Mouse (Mus musculus): ENCODE measurements around the gene Arhgap1. TPM values are rescaled to one million over a fixed set of nuclear protein-coding genes. Genes with fewer than 3 reads are reported as not detected.
A peak's percentile ranks its signal among the peaks of the same experiment; 100 is the strongest.

The Arhgap1 gene
- polyA plus RNA-seq, 1 experiment from 2014 or later: 129 TPM

DNA sequence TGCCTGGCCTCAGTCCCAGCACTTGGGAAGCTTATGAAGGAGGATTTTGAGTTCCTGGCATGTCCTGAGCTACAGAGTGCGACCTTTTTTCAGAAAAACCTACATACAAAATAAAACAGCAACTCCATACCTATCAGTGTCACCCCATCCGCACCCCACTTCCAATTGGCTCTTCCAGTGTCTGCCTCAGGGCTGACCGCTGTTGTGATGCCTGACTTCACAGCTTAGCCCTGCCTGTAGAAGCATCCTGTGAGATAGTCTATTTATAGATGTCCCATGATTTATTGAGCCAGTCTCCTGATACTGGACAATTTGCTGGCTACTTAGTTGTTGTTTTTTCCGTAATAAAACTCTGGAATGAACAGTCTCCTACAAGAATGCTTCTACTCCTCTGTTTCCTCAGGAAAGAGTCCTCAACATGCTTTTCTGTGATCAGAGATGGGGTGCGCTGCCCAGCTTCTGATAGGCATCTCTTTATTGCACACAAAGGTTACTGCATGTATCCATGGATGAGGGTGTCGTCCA, 16.8 kb downstream of the Arhgap1 start:
- WGBS: 95% methylated on average over 6 of the region's 6 CpGs
- peaks cover 92% of the 10 kb centered on the region for H3K36me3 ChIP-seq

DNA sequence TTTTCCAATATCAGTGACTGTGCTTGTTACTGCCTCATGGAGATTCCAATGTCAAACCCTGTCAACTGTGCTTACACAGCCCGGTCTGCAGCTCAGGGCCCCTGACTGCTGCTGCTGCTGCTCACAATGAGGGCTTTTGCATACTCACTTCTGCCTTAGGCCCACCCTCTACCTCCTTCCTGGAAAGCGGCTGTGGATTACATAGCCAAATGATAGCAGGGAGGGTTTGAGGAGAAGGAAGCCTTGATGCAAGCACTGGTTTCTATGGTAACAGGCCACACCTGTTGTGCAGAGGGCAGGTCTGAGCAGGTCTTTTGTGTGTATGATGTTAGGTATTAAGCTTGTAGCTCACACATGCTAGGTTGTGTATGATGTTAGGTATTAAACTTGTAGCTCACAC, 18.1 kb downstream of the Arhgap1 start:
- ATAC-seq (ENCODE audit: insufficient number of reproducible peaks, low FRiP score, low TSS enrichment, low read depth): no peak
- H3K4me3 ChIP-seq (replicated peaks): no peak overlapping the region
- H3K9me3 ChIP-seq (replicated peaks): no peaks in the 10 kb centered on the region
- H3K36me3 ChIP-seq: peaks cover 93% of the 10 kb centered on the region
- no peak overlapping the region for H3K27ac ChIP-seq (replicated peaks)
- H3K4me2 ChIP-seq (replicated peaks): no peak overlapping the region
- H3K9ac ChIP-seq: no peak overlapping the region
- WGBS: 56% methylated on average over 2 of the region's 2 CpGs
- H3K4me1 ChIP-seq: no peaks in the 10 kb centered on the region
- no peaks in the 10 kb centered on the region for H3K27me3 ChIP-seq

More for the DNA sequence above, 16.8 kb downstream of the Arhgap1 start:
- no peaks in the 10 kb centered on the region for H3K9me3 ChIP-seq (replicated peaks)
- H3K27ac ChIP-seq (replicated peaks): no peak overlapping the region
- no peak overlapping the region for H3K4me2 ChIP-seq (replicated peaks)
- no peaks in the 10 kb centered on the region for H3K27me3 ChIP-seq
- no peak overlapping the region for H3K9ac ChIP-seq
- no peak for ATAC-seq (ENCODE audit: insufficient number of reproducible peaks, low FRiP score, low TSS enrichment, low read depth)
- no peaks in the 10 kb centered on the region for H3K4me1 ChIP-seq
- no peak overlapping the region for H3K4me3 ChIP-seq (replicated peaks)

DNA sequence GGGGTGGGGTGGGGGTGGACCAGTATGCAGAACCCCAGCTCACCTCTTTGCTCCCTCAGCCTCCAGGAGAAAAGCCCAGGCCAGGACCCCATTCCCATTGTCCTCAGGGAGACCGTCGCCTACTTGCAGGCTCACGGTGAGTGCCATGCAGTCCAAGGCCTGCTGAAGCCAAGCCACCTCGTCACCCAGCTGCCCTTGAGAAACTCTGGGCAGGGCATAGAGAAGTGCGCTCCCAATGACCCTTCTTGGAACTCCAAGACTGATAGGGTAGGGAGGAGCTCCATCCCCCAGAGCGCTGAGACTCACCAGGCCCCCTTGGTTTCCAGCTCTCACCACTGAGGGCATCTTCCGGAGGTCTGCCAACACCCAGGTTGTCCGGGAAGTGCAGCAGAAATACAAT, 19.7 kb downstream of the Arhgap1 start:
- no peak for ATAC-seq (ENCODE audit: insufficient number of reproducible peaks, low FRiP score, low TSS enrichment, low read depth)
- no peak overlapping the region for H3K27ac ChIP-seq (replicated peaks)
- WGBS: 90% methylated on average over 8 of the region's 8 CpGs
- no peaks in the 10 kb centered on the region for H3K9me3 ChIP-seq (replicated peaks)
- no peaks in the 10 kb centered on the region for H3K27me3 ChIP-seq
- H3K4me1 ChIP-seq: no peaks in the 10 kb centered on the region
- no peak overlapping the region for H3K9ac ChIP-seq
- no peak overlapping the region for H3K4me2 ChIP-seq (replicated peaks)
- H3K4me3 ChIP-seq (replicated peaks): no peak overlapping the region
- H3K36me3 ChIP-seq: peaks cover 90% of the 10 kb centered on the region

DNA sequence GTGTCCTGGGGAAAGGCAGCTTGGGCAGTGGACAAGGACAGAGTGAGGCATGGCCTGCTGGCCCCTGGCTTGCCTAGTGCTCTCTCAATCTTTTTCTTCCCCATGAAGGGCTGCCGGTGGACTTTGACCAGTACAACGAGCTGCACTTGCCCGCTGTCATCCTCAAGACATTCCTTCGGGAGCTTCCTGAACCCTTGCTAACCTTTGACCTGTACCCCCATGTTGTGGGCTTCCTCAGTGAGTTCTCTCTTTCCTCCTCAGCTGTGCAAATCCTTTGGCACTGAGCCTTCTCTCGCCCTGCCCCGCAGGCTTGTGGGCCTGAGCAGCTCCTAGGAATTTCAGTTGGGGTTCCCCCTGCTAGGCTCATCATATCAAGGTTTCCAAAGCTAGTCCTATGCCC, 20.4 kb downstream of the Arhgap1 start:
- ATAC-seq (ENCODE audit: insufficient number of reproducible peaks, low FRiP score, low TSS enrichment, low read depth): no peak
- Histone ChIP-seq H3K9ac (no peak overlapping the region), H3K27me3 (no peaks in the 10 kb centered on the region), H3K4me3 (replicated peaks) (no peak overlapping the region), H3K27ac (replicated peaks) (no peak overlapping the region), H3K9me3 (replicated peaks) (no peaks in the 10 kb centered on the region), H3K4me1 (no peaks in the 10 kb centered on the region), H3K36me3 (peaks cover 90% of the 10 kb centered on the region), H3K4me2 (replicated peaks) (no peak overlapping the region)
- 91% methylated on average over 6 of the region's 6 CpGs for WGBS

DNA sequence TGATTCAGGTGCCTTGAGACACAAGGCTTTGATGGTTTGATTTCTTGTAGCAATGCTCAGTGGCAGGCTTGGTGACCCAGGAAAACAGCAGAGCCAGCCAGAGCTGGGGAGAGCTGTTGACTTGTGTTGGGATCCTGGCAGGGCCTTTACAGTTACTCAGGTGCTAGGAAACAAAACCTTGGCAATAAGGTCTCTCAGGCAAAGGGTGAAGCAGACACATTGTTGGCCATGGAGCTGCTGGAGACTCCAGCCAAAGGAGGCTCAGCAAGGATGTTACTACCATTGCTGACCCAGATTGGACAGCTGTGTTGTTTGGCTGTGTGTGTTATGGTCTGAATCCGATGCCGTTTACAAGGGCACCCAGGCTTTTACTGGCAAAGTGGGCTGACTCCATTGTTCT, 23.9 kb downstream of the Arhgap1 start:
- Histone ChIP-seq H3K27me3 (no peaks in the 10 kb centered on the region), H3K4me2 (replicated peaks) (no peak overlapping the region), H3K27ac (replicated peaks) (no peak overlapping the region), H3K9me3 (replicated peaks) (no peaks in the 10 kb centered on the region), H3K36me3 (peaks cover 94% of the 10 kb centered on the region), H3K4me1 (no peaks in the 10 kb centered on the region), H3K9ac (no peak overlapping the region), H3K4me3 (replicated peaks) (no peak overlapping the region)
- 88% methylated on average over 2 of the region's 2 CpGs for WGBS
- ATAC-seq (ENCODE audit: insufficient number of reproducible peaks, low FRiP score, low TSS enrichment, low read depth): no peak

DNA sequence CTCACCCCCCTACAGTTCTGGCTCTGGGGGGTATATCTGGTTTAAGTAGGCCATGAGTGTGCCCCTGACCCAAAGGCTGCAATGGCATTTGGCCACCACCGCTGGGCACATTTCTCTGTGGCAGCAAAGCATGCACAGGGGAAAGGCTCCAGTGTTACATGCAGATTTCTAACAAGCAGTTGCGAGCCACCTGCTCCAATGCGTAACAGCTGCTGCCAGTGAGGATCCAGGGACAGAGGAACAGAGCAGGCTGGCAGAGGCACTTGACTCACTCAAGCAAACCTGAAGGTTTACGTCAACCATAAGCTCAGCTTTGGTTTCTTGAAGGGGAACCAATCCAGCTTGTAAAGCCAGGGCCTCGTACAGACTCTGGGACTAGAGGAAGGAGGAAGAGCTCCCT, 25.2 kb downstream of the Arhgap1 start:
- WGBS: 75% methylated on average over 5 of the region's 5 CpGs

DNA sequence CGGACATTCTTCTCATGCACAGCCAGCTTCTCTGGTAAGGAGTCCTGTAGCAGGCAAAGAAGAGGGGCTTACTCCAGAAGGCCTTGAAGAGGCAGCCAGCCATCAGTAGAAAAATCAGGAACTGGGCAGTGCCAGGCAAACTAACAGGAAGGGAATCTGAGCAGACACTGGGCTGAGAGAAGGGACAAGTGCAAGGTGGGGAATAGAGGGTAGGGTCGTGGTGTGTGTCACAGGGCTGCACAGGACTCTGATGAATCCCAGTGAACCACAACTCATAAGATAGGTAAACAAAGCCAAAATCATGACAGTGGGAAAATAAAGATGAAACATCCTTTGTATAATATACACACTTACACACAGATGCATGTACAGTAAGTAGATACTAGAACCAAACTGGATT, 26.8 kb downstream of the Arhgap1 start:
- Histone ChIP-seq H3K27ac (replicated peaks) (no peak overlapping the region), H3K4me2 (replicated peaks) (no peak overlapping the region), H3K36me3 (peaks cover 90% of the 10 kb centered on the region), H3K4me1 (no peaks in the 10 kb centered on the region), H3K27me3 (no peaks in the 10 kb centered on the region), H3K9me3 (replicated peaks) (no peaks in the 10 kb centered on the region), H3K4me3 (replicated peaks) (no peak overlapping the region), H3K9ac (no peak overlapping the region)
- ATAC-seq (ENCODE audit: insufficient number of reproducible peaks, low FRiP score, low TSS enrichment, low read depth): no peak
- WGBS: 71% methylated on average over 2 of the region's 2 CpGs

More for the DNA sequence above, 25.2 kb downstream of the Arhgap1 start:
- Histone ChIP-seq H3K4me2 (replicated peaks) (no peak overlapping the region), H3K36me3 (peaks cover 91% of the 10 kb centered on the region), H3K9ac (no peak overlapping the region), H3K27me3 (no peaks in the 10 kb centered on the region), H3K4me1 (no peaks in the 10 kb centered on the region), H3K27ac (replicated peaks) (no peak overlapping the region), H3K9me3 (replicated peaks) (no peaks in the 10 kb centered on the region), H3K4me3 (replicated peaks) (no peak overlapping the region)
- no peak for ATAC-seq (ENCODE audit: insufficient number of reproducible peaks, low FRiP score, low TSS enrichment, low read depth)

DNA sequence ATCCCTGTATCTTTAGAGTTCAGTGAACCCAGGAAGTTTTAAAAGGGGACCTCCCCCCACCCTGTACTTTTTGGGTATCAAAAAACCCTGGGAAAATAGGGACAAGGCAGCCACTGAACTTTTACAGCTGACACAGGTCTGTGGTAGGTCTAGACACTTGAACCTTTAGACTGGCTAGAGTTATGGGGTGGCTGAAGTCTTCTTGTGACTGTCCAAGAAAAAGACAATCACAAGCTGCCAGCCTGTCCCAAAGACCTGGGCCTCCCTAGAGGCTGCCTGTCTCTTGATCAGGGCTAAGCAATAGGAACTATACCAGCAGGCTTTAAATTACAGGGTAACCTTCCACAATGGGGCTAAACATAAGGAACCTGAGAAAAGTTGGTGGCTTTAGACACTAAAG, 27.3 kb downstream of the Arhgap1 start:
- Histone ChIP-seq H3K4me3 (replicated peaks) (no peak overlapping the region), H3K36me3 (peaks cover 88% of the 10 kb centered on the region)

DNA sequence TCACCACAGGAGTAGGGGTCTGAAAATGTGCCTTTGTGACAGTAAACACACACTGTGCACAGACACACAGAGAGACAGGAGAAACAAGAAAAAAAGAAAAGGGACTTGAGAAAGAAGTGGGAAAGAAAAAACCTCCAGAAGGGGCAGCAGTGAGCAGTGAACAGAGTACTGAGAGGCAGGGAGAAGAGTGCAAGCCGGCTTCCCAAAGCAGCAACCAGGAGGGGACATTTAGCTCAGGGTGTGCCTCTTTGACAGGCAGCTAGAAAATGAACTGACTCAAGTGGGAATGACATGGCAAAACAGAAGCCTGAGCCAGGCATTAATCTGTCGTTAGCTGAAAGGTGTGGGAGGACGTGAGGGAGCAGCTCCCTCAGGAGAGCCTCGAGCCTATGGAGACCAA, 33.2 kb downstream of the Arhgap1 start:
- no peaks in the 10 kb centered on the region for H3K27me3 ChIP-seq
- 42% methylated on average over 4 of the region's 4 CpGs for WGBS
- H3K4me3 ChIP-seq (replicated peaks): no peak overlapping the region
- no peak overlapping the region for H3K27ac ChIP-seq (replicated peaks)
- no peaks in the 10 kb centered on the region for H3K9me3 ChIP-seq (replicated peaks)
- H3K36me3 ChIP-seq: peaks cover 72% of the 10 kb centered on the region
- ATAC-seq (ENCODE audit: insufficient number of reproducible peaks, low FRiP score, low TSS enrichment, low read depth): 0 out of 2 replicates have a peak, but pooled peaks have one; percentile 43
- H3K4me1 ChIP-seq: no peaks in the 10 kb centered on the region
- H3K4me2 ChIP-seq (replicated peaks): no peak overlapping the region
- no peak overlapping the region for H3K9ac ChIP-seq

More for the DNA sequence above, 27.3 kb downstream of the Arhgap1 start:
- Histone ChIP-seq H3K9me3 (replicated peaks) (no peaks in the 10 kb centered on the region), H3K9ac (no peak overlapping the region), H3K4me1 (no peaks in the 10 kb centered on the region), H3K27me3 (no peaks in the 10 kb centered on the region), H3K27ac (replicated peaks) (no peak overlapping the region; the same call in 1 of the 2 replicates), H3K4me2 (replicated peaks) (no peak overlapping the region)
- ATAC-seq (ENCODE audit: insufficient number of reproducible peaks, low FRiP score, low TSS enrichment, low read depth): no peak

DNA sequence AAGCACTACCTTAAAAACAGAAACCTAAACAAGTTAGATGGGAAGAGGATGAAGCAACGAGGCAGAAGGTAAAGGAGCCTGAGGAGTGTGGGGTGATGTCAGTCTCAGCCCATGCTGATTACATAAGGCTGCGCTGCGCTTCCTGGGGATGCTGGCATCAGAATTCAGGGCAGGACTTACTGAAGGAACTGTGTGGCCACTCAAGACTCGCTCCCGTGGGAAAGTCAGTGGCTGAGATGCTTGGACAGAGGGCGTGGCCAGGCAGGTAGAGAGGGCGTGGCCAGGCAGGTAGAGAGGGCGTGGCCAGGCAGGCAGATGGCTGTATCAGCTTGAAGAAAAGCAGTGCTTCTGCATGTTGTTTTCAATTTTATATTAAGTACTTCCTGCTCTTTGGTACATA, 34.3 kb downstream of the Arhgap1 start:
- Histone ChIP-seq H3K36me3 (peaks cover 69% of the 10 kb centered on the region), H3K27ac (replicated peaks) (no peak overlapping the region), H3K4me3 (replicated peaks) (no peak overlapping the region), H3K4me1 (no peaks in the 10 kb centered on the region), H3K4me2 (replicated peaks) (no peak overlapping the region), H3K27me3 (no peaks in the 10 kb centered on the region), H3K9ac (no peak overlapping the region), H3K9me3 (replicated peaks) (no peaks in the 10 kb centered on the region)
- no peak for ATAC-seq (ENCODE audit: insufficient number of reproducible peaks, low FRiP score, low TSS enrichment, low read depth)
- 76% methylated on average over 8 of the region's 8 CpGs for WGBS

DNA sequence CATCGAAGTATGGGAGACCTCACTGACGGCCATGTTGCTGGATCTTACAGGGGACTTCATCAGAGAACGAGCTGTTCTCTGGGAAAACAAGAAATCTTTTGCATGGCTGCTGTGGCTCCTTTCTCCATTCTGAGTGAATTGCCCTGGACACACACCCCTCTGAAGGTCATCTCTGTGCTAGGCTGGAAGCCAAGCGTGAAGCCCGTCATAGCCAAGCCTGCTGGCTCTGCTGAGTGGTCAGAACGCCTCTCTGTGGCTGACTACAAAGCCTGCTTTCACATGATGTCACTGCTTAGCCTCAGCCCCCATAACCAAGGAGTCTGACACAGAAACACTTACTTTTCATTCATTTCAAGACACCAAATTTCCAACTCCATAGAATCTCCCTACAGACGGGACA, 39.8 kb downstream of the Arhgap1 start:
- no peak overlapping the region for H3K4me3 ChIP-seq (replicated peaks)
- no peak for ATAC-seq (ENCODE audit: insufficient number of reproducible peaks, low FRiP score, low TSS enrichment, low read depth)
- 80% methylated on average over 7 of the region's 7 CpGs for WGBS
- no peaks in the 10 kb centered on the region for H3K4me1 ChIP-seq
- H3K36me3 ChIP-seq: peaks cover 46% of the 10 kb centered on the region
- H3K27ac ChIP-seq (replicated peaks): no peak overlapping the region
- H3K9ac ChIP-seq: no peak overlapping the region
- H3K27me3 ChIP-seq: no peaks in the 10 kb centered on the region
- no peak overlapping the region for H3K4me2 ChIP-seq (replicated peaks)
- no peaks in the 10 kb centered on the region for H3K9me3 ChIP-seq (replicated peaks)

DNA sequence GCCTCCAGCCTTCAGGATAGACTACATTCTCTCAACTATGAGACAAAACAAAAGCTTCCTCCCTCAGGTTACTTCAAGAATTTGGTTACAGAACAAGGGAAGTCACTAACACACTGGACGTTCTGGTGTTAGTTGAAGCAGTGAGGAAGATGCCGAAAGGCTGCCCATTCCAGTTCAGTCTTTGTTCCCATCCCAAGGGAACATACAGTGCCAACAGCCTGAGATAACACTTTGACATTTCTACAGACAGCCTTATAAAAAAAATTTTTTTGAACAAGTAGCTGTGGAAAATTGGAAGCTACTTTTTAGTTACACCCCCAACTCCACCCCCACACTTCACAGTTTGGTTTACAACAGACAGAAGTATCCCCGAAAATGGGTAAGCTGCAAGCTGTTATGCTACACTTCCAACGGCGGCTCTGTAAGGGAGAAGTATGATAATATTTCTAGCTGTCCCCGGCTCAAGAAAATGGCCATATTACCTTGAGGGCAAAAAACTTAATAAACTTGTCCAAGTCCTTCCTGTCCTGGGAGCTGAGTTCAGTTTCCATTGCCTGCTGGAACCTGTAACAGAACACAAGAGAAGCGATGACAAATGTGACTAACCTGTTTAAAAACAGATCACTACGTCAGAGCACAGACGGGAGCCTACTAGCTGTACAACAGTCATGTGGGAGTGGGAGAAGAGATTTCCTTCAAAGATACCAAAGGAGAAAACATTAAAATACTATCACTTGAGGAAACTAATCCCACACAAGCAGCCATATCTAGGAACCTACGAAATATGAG, 46.0 kb downstream of the Arhgap1 start:
- Histone ChIP-seq H3K9ac (no peak overlapping the region), H3K27ac (replicated peaks) (no peak overlapping the region), H3K4me3 (replicated peaks) (no peak overlapping the region), H3K4me1 (no peaks in the 10 kb centered on the region), H3K36me3 (peaks cover 15% of the 10 kb centered on the region; the same call in 1 of the 2 replicates), H3K4me2 (replicated peaks) (no peak overlapping the region), H3K27me3 (no peaks in the 10 kb centered on the region), H3K9me3 (replicated peaks) (no peaks in the 10 kb centered on the region)
- no peak for ATAC-seq (ENCODE audit: insufficient number of reproducible peaks, low FRiP score, low TSS enrichment, low read depth)
- whole genome bisulfite sequencing: 79% methylated on average over 10 of the region's 10 CpGs

All from embryonic facial prominence, embryonic 15.5 days (tissue).